Mouse (Mus musculus): ENCODE measurements around the gene Ggn.

DNA sequence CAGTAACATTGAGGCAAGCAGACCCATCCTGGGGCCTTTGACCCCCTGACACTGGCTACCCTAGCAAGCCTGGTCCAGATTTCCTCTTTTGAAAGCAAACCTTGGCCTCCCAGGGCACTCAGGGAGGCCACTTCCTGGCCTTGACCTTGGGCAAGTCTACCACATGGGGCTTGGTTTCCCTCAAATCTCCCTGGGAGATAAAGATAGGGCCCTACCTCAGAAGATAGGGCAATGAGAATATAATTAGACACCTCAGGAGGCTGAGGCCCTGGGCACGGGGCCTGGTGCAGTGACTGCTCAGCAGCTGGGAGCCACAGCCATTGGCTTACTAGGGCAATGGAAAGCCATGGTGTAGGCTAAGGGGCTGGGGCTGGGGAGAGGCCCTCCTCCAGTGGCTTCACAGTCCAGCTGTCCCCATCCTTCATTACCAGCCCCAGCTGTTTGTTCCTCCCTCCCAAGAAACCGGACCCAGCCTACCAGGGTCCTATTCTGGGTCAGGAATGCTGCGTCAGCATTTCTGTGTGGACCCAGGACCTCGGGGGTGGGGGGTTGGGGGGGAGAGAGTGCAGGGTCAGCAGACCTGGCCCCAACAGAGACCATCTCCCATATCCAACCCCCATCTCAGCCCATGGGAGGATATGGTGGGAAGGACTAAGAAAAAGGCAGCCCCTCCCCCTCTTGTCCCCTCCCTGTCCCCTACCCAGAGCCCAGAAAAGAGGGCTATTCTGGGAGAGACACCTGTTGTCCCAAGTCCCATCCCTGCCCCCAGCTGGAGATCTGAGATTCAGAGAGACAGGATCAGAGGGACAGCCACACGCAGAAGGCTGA, 46.3 kb upstream of the Ggn start:
- no peak for TF ChIP-seq CTCF (IDR thresholded peaks at IDR 0.05; ENCODE audit: low read depth)
- TF ChIP-seq EP300 (IDR thresholded peaks at IDR 0.05; ENCODE audit: low read depth), result no peak

All from liver, embryonic 14.5 days (tissue).